Mouse (Mus musculus) megakaryocyte-erythroid progenitor cell, adult 5-6 weeks (primary cell): ENCODE data around the gene Tmem176a. TPM values are rescaled to one million over a fixed set of nuclear protein-coding genes. Genes with fewer than 3 reads are reported as not detected.
"Not testable (repeated sequence)": the region's sequence is repeated elsewhere in the genome, so short reads cannot be mapped to it uniquely, and the experiment has no call there.

Experiments used
- ATAC-seq: replicated peaks from 2 replicates; pipeline ENCODE4 v1.8.0; 2016; ENCODE audit warnings: mild to moderate bottlenecking, inconsistent platforms; ENCODE audit not compliant: severe bottlenecking, poor library complexity, low FRiP score, low TSS enrichment
- total RNA-seq, 2 experiments: library from RNA; stranded (forward) in 1 of 2; stranded (reverse) in 1 of 2; fragments of 200-1000, 215-1000 nt in 1 of 2; fragments of >200 nt in 1 of 2; fragmentation: Nextera tagmentation in 1 of 2; gene quantifications; 2 replicates each; pipeline ENCODE4 v1.2.3; 2014 to 2017

Tmem176a gene
- total RNA-seq, 2 experiments from 2014 or later, result 5.1 to 5.4 TPM

GRCm38 (mm10) chr6:48838321-48839080, 2.2 kb upstream of the Tmem176a start:
- ATAC-seq, result no peak

- ATAC-seq, result 0 out of 2 replicates have a peak, but pooled peaks have one; percentile 8
Observed at GRCm38 (mm10) chr6:48840973-48841625, 380 bp downstream of the Tmem176a start, which contains the start of gene Tmem176b. Gene Tmem176b (minus strand): TSS chr6:48841496.

GRCm38 (mm10) chr6:48842111-48842842, 1.6 kb downstream of the Tmem176a start:
- ATAC-seq, result peak; percentile 45; the same call in 1 of the 2 replicates

- no peak for ATAC-seq
Observed at GRCm38 (mm10) chr6:48845086-48845485, 4.4 kb downstream of the Tmem176a start.

GRCm38 (mm10) chr6:48851820-48852491, 11.2 kb downstream of the Tmem176a start:
- no peak for ATAC-seq

GRCm38 (mm10) chr6:48854155-48854554, 13.4 kb downstream of the Tmem176a start:
- ATAC-seq, result no peak

- ATAC-seq, result no peak
Observed at GRCm38 (mm10) chr6:48857613-48858302, 17.0 kb downstream of the Tmem176a start.

- ATAC-seq, result peak; percentile 80
Observed at GRCm38 (mm10) chr6:48860130-48860815, 19.6 kb downstream of the Tmem176a start.

- ATAC-seq, result no peak
Observed at GRCm38 (mm10) chr6:48860851-48861250, 20.1 kb downstream of the Tmem176a start.

GRCm38 (mm10) chr6:48861616-48862280, 21.0 kb downstream of the Tmem176a start:
- ATAC-seq, result no peak

GRCm38 (mm10) chr6:48862816-48863215, 22.1 kb downstream of the Tmem176a start:
- no peak for ATAC-seq

- no peak for ATAC-seq
Observed at GRCm38 (mm10) chr6:48863488-48863887, 22.8 kb downstream of the Tmem176a start.

GRCm38 (mm10) chr6:48864181-48864580, 23.5 kb downstream of the Tmem176a start:
- no peak for ATAC-seq

- no peak for ATAC-seq
Observed at GRCm38 (mm10) chr6:48864723-48865122, 24.0 kb downstream of the Tmem176a start.

GRCm38 (mm10) chr6:48865152-48865745, 24.5 kb downstream of the Tmem176a start:
- ATAC-seq, result no peak

GRCm38 (mm10) chr6:48866355-48866950, 25.7 kb downstream of the Tmem176a start:
- ATAC-seq, result not testable (repeated sequence)

GRCm38 (mm10) chr6:48867158-48867557, 26.4 kb downstream of the Tmem176a start:
- no peak for ATAC-seq
